Mouse (Mus musculus) testis, adult 10 weeks (tissue): ENCODE results near the gene Col16a1. TPM values are rescaled to one million over a fixed set of nuclear protein-coding genes. Genes with fewer than 3 reads are reported as not detected.

Experiments
- polyA plus RNA-seq: library from polyadenylated mRNA; stranded (reverse); fragments of 350-450 nt; fragmentation: Illumina TruSeq; extraction: RNeasy Lipid Tissue Mini Kit (QIAGEN cat#74804); gene quantifications from one replicate; pipeline ENCODE4 v1.2.3, GENCODE M21; 2014; ENCODE audit warnings: low read depth, low replicate concordance

Gene Col16a1
- 5.3 TPM for polyA plus RNA-seq

GRCm38 (mm10) chr4:130047331-130048202 is at the start of gene Col16a1:
Col16a1 (plus strand) TSS chr4:130047840.

GRCm38 (mm10) chr4:130102111-130102651 is 54.5 kb downstream of the Col16a1 start, which contains the start of gene Pef1:
Pef1 (plus strand) TSS chr4:130102558.

GRCm38 (mm10) chr4:130139214-130139492 is 91.5 kb downstream of the Col16a1 start, which contains the start of gene Hcrtr1:
Hcrtr1 (minus strand) TSS chr4:130139359.

Other genes starting within 250 kb of the Col16a1 start
- 544 TPM for gene Ptp4a2, start 236.6 kb upstream of the Col16a1 start, polyA plus RNA-seq
- gene Spocd1, start 118.6 kb upstream of the Col16a1 start, polyA plus RNA-seq, result 0.13 TPM
- not detected for gene Adgrb2, start 63.0 kb upstream of the Col16a1 start, polyA plus RNA-seq
- gene Pef1, start 54.7 kb downstream of the Col16a1 start, polyA plus RNA-seq, result 2.9 TPM
- gene Hcrtr1, start 91.5 kb downstream of the Col16a1 start, polyA plus RNA-seq, result not detected
- gene Tinagl1, start 127.3 kb downstream of the Col16a1 start, polyA plus RNA-seq, result not detected
- not detected for gene Gm853, start 174.6 kb downstream of the Col16a1 start, polyA plus RNA-seq
- gene Serinc2, start 231.4 kb downstream of the Col16a1 start, polyA plus RNA-seq, result 0.18 TPM